Mouse (Mus musculus) MEL (cell line): Measurements from ENCODE around the gene Rps6kc1. TPM values are rescaled to one million over a fixed set of nuclear protein-coding genes. Genes with fewer than 3 reads are reported as not detected.

Experiments
- DNase-seq: peaks from one replicate; pipeline ENCODE4 v3.0.0; 2011; ENCODE audit warnings: low read depth, low spot score
- H3K27ac ChIP-seq: 2 replicates; pipeline ENCODE4 v1.5.1; 2012; ENCODE audit warnings: low read depth, mild to moderate bottlenecking, control low read depth, low read length, moderate library complexity; ENCODE audit not compliant: control insufficient read depth
- H3K27me3 ChIP-seq, 2 experiments: fragments of 150-350 bp in 1 of 2; sonication (generic) in 1 of 2; 2 replicates each; pipeline ENCODE4 v1.6.1; 2012; ENCODE audit warnings: low read length in 2 of 2, mild to moderate bottlenecking in 2 of 2, improper control_type of control experiment in 1 of 2, moderate library complexity in 1 of 2; ENCODE audit not compliant: insufficient read depth in 2 of 2, control insufficient read depth in 1 of 2
- H3K36me3 ChIP-seq, 2 experiments: 2 replicates each; pipeline ENCODE4 v1.6.1; 2012 to 2014; ENCODE audit warnings: low read length in 2 of 2, improper control_type of control experiment in 1 of 2, inconsistent platforms in 1 of 2, mild to moderate bottlenecking in 1 of 2; ENCODE audit not compliant: insufficient read depth in 2 of 2, control insufficient read depth in 1 of 2
- H3K4me1 ChIP-seq, 2 experiments: fragments of 150-350 bp in 1 of 2; sonication (generic) in 1 of 2; 2 replicates each; pipeline ENCODE4 v1.6.1; 2012; ENCODE audit warnings: low read length in 2 of 2, improper control_type of control experiment in 1 of 2, mild to moderate bottlenecking in 1 of 2; ENCODE audit not compliant: insufficient read depth in 2 of 2, control insufficient read depth in 1 of 2
- H3K4me3 ChIP-seq, 2 experiments: fragments of 150-350 bp in 1 of 2; sonication (generic) in 1 of 2; 2 replicates each; pipeline ENCODE4 v1.5.1; 2012; ENCODE audit warnings: low read depth in 2 of 2, low read length in 2 of 2, mild to moderate bottlenecking in 2 of 2, moderate library complexity in 2 of 2, control low read depth in 1 of 2, improper control_type of control experiment in 1 of 2; ENCODE audit not compliant: control insufficient read depth in 1 of 2, insufficient read depth in 1 of 2
- H3K79me2 ChIP-seq: 2 replicates; pipeline ENCODE4 v1.6.1; 2012; ENCODE audit warnings: mild to moderate bottlenecking, low read length, moderate library complexity; ENCODE audit not compliant: control insufficient read depth, poor library complexity, insufficient read depth
- H3K9ac ChIP-seq: 2 replicates; pipeline ENCODE4 v1.6.1; 2012; ENCODE audit warnings: low read depth, mild to moderate bottlenecking, control low read depth, low read length, moderate library complexity; ENCODE audit not compliant: control insufficient read depth, poor library complexity, severe bottlenecking
- H3K9me3 ChIP-seq: fragments of 150-350 bp; sonication (generic); replicated peaks from 2 replicates; pipeline ENCODE4 v1.6.1; 2012; ENCODE audit warnings: mild to moderate bottlenecking, low read length, improper control_type of control experiment, moderate library complexity; ENCODE audit not compliant: insufficient read depth
- BHLHE40 ChIP-seq: IDR thresholded peaks from 2 replicates; pipeline ENCODE4 v1.6.1; 2012; ENCODE audit warnings: low read depth, mild to moderate bottlenecking, inconsistent platforms, low read length, improper control_type of control experiment, borderline replicate concordance
- CHD2 ChIP-seq: IDR thresholded peaks from 2 replicates; pipeline ENCODE4 v1.6.1; 2011; ENCODE audit warnings: low read length, improper control_type of control experiment
- CTCF ChIP-seq, 3 experiments: IDR thresholded peaks in 2 of 3; conservative IDR thresholded peaks in 1 of 3; 2 replicates each; pipeline ENCODE4 v1.5.1; 2011 to 2012; ENCODE audit warnings: low read length in 3 of 3, low read depth in 2 of 3, mild to moderate bottlenecking in 2 of 3, improper control_type of control experiment in 1 of 3, inconsistent platforms in 1 of 3, mixed read lengths in 1 of 3, moderate library complexity in 1 of 3; ENCODE audit not compliant: control insufficient read depth in 1 of 3, insufficient read depth in 1 of 3, poor library complexity in 1 of 3, severe bottlenecking in 1 of 3
- ELF1 ChIP-seq: IDR thresholded peaks from 2 replicates; pipeline ENCODE4 v1.6.1; 2014; ENCODE audit warnings: low read depth, mild to moderate bottlenecking, inconsistent platforms, low read length, improper control_type of control experiment, moderate library complexity
- EP300 ChIP-seq, 2 experiments: IDR thresholded peaks; 2 replicates each; pipeline ENCODE4 v1.6.1; 2011; ENCODE audit warnings: improper control_type of control experiment in 2 of 2, low read length in 2 of 2, low read depth in 1 of 2, mild to moderate bottlenecking in 1 of 2
- GATA1 ChIP-seq: IDR thresholded peaks from 2 replicates; pipeline ENCODE4 v1.6.1; 2011; ENCODE audit warnings: low read depth, low read length, improper control_type of control experiment
- HCFC1 ChIP-seq: IDR thresholded peaks from 2 replicates; pipeline ENCODE4 v1.6.1; 2012; ENCODE audit warnings: low read depth, mild to moderate bottlenecking, inconsistent platforms, low read length, improper control_type of control experiment, moderate library complexity
- KAT2A ChIP-seq: conservative IDR thresholded peaks from 2 replicates; pipeline ENCODE4 v1.6.1; 2012; ENCODE audit warnings: low read depth, low read length, improper control_type of control experiment, inconsistent platforms
- MAZ ChIP-seq: IDR thresholded peaks from 2 replicates; pipeline ENCODE4 v1.6.1; 2012; ENCODE audit warnings: low read depth, mild to moderate bottlenecking, inconsistent platforms, low read length, improper control_type of control experiment
- MEF2A ChIP-seq: IDR thresholded peaks from 2 replicates; pipeline ENCODE4 v1.6.1; 2014; ENCODE audit warnings: low read depth, mild to moderate bottlenecking, inconsistent platforms, low read length, improper control_type of control experiment; ENCODE audit not compliant: poor library complexity, insufficient replicate concordance, severe bottlenecking; ENCODE audit errors: extremely low read depth
- MYB ChIP-seq: IDR thresholded peaks from 2 replicates; pipeline ENCODE4 v1.6.1; 2011; ENCODE audit warnings: mild to moderate bottlenecking, low read depth, low read length, improper control_type of control experiment
- MYC ChIP-seq: IDR thresholded peaks from 2 replicates; pipeline ENCODE4 v1.6.1; 2011; ENCODE audit warnings: low read depth, mild to moderate bottlenecking, low read length, improper control_type of control experiment, moderate library complexity
- NELFE ChIP-seq: IDR thresholded peaks from 2 replicates; pipeline ENCODE4 v1.6.1; 2011; ENCODE audit warnings: low read depth, low read length, improper control_type of control experiment
- NRF1 ChIP-seq: IDR thresholded peaks from 2 replicates; pipeline ENCODE4 v1.6.1; 2014; ENCODE audit warnings: low read depth, mild to moderate bottlenecking, inconsistent platforms, low read length, improper control_type of control experiment, moderate library complexity; ENCODE audit not compliant: poor library complexity, insufficient read depth, severe bottlenecking
- RAD21 ChIP-seq: IDR thresholded peaks from 2 replicates; pipeline ENCODE4 v1.6.1; 2011; ENCODE audit warnings: mild to moderate bottlenecking, low read depth, low read length, improper control_type of control experiment
- SIN3A ChIP-seq: IDR thresholded peaks from 2 replicates; pipeline ENCODE4 v1.6.1; 2012; ENCODE audit warnings: low read length, improper control_type of control experiment, inconsistent platforms
- SMC3 ChIP-seq: IDR thresholded peaks from 2 replicates; pipeline ENCODE4 v1.6.1; 2011; ENCODE audit warnings: low read depth, low read length, improper control_type of control experiment
- TAL1 ChIP-seq: IDR thresholded peaks from 2 replicates; pipeline ENCODE4 v1.6.1; 2012; ENCODE audit warnings: mild to moderate bottlenecking, inconsistent platforms, low read length, moderate library complexity, mixed read lengths
- TCF12 ChIP-seq: IDR thresholded peaks from 2 replicates; pipeline ENCODE4 v1.6.1; 2014; ENCODE audit warnings: low read depth, mild to moderate bottlenecking, inconsistent platforms, low read length, improper control_type of control experiment, moderate library complexity
- UBTF ChIP-seq: IDR thresholded peaks from 2 replicates; pipeline ENCODE4 v1.6.1; 2012; ENCODE audit warnings: low read depth, mild to moderate bottlenecking, inconsistent platforms, low read length, improper control_type of control experiment, moderate library complexity, borderline replicate concordance; ENCODE audit not compliant: insufficient read depth
- USF1 ChIP-seq: IDR thresholded peaks from 2 replicates; pipeline ENCODE4 v1.6.1; 2014; ENCODE audit warnings: low read depth, mild to moderate bottlenecking, inconsistent platforms, low read length, improper control_type of control experiment, moderate library complexity
- USF2 ChIP-seq, 2 experiments: IDR thresholded peaks; 2 replicates each; pipeline ENCODE4 v1.6.1; 2011 to 2012; ENCODE audit warnings: improper control_type of control experiment in 2 of 2, low read length in 2 of 2, borderline replicate concordance in 1 of 2, inconsistent platforms in 1 of 2, low read depth in 1 of 2, mild to moderate bottlenecking in 1 of 2; ENCODE audit not compliant: insufficient read depth in 1 of 2
- ZMIZ1 ChIP-seq: IDR thresholded peaks from 2 replicates; pipeline ENCODE4 v1.6.1; 2012; ENCODE audit warnings: low read depth, mild to moderate bottlenecking, inconsistent platforms, low read length, improper control_type of control experiment, moderate library complexity
- polyA plus RNA-seq, 2 experiments: library from polyadenylated mRNA; stranded (reverse) in 1 of 2; unstranded in 1 of 2; fragments of >175 nt in 1 of 2; fragments of >200 nt in 1 of 2; gene quantifications; 2 replicates each; pipeline versions ENCODE4 v1.2.1 to v1.2.4; 2012; ENCODE audit warnings: low replicate concordance in 2 of 2, low read depth in 1 of 2; ENCODE audit not compliant: insufficient read length in 2 of 2, insufficient read depth in 1 of 2, missing spikeins in 1 of 2
- total RNA-seq: library from RNA; depleted of rRNA; stranded (reverse); fragments of 300-350 nt; gene quantifications from 2 replicates; pipeline ENCODE4 v1.2.3, GENCODE M21; 2012

Rps6kc1 gene
- total and polyA plus RNA-seq, 3 experiments = 26.2 to 26.5 TPM; not detected in 1

DNA sequence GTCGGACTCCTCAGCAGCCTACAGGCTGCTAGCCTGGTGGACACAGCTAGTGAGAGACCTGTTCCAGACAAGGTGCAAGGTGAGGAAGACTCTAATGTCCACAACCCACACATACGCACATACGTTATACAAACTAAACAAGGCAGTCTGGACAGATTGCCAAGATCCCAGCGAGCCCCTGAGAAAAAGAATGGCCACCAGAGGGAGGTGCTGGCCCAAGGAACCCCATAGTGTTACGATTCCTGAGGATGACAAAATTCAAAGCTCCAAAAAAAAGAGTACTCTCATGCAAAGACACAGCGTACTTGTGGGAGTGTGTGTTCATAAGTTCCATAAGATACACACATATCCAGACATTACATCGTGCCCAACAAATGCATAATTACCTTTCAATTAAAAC, 141.8 kb downstream of the Rps6kc1 start:
- no peaks in the 10 kb centered on the region for H3K9me3 ChIP-seq
- H3K27ac ChIP-seq = no peak overlapping the region
- H3K4me1 ChIP-seq = no peaks in the 10 kb centered on the region
- no peak overlapping the region for H3K9ac ChIP-seq
- H3K79me2 ChIP-seq = no peaks in the 10 kb centered on the region
- no peak for DNase-seq
- H3K4me3 ChIP-seq = no peak overlapping the region
- peaks cover 0 to 2% of the 10 kb centered on the region in 2 experiments; a peak in 1 of 4 replicates for H3K36me3 ChIP-seq
- H3K27me3 ChIP-seq = no peaks in the 10 kb centered on the region
- TF ChIP-seq RAD21 = peak; percentile 27
- TF ChIP-seq CTCF (IDR thresholded peaks at IDR 0.05 in 2 of 3, conservative IDR thresholded peaks at IDR 0.05 in 1 of 3; ENCODE audit: control insufficient read depth in 1 of 3, insufficient read depth in 1 of 3, low read depth in 2 of 3, low read length in 3 of 3, poor library complexity in 1 of 3, severe bottlenecking in 1 of 3) = peak in 2 of 3 experiments; percentile 19 to 22; a peak in 1 of 6 replicates
- no peak for TF ChIP-seq KAT2A

DNA sequence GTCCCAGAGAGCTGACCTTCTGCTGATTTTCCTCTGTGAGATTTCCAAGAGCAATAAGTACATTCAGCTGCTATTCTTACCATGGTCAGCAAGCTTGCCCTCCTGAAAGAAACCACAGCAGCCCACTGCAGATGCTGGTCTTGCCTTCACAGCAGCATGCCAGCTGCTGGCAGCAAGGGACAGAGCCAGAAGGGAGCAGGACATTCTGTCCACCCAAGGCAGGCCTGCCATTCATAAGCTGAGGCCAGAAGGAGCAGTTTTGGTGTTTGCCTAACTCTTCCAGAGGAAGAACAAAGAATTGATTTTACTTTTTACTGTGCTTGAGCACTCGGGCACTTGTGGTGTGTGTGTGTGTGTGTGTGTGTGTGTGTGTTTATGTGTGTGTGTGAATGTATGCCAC, 143.3 kb downstream of the Rps6kc1 start:
- no peak overlapping the region for H3K4me3 ChIP-seq
- no peak for TF ChIP-seq SMC3
- no peak for TF ChIP-seq NRF1
- no peak for TF ChIP-seq HCFC1
- TF ChIP-seq BHLHE40 = no peak
- no peak for TF ChIP-seq ZMIZ1
- TF ChIP-seq GATA1 = no peak
- TF ChIP-seq UBTF = no peak
- no peak for TF ChIP-seq EP300 (IDR thresholded peaks at IDR 0.05; ENCODE audit: low read depth in 1 of 2, low read length in 2 of 2)
- TF ChIP-seq RAD21 = no peak
- TF ChIP-seq MAZ = no peak
- TF ChIP-seq ELF1 = no peak
- TF ChIP-seq CHD2 = no peak
- TF ChIP-seq, all 39 proteins: peak for 0
- no peaks in the 10 kb centered on the region for H3K36me3 ChIP-seq
- no peak overlapping the region for H3K27ac ChIP-seq
- H3K9me3 ChIP-seq = no peaks in the 10 kb centered on the region
- no peaks in the 10 kb centered on the region for H3K79me2 ChIP-seq
- H3K9ac ChIP-seq = no peak overlapping the region
- H3K4me1 ChIP-seq = no peaks in the 10 kb centered on the region
- DNase-seq = no peak
- H3K27me3 ChIP-seq = no peaks in the 10 kb centered on the region

DNA sequence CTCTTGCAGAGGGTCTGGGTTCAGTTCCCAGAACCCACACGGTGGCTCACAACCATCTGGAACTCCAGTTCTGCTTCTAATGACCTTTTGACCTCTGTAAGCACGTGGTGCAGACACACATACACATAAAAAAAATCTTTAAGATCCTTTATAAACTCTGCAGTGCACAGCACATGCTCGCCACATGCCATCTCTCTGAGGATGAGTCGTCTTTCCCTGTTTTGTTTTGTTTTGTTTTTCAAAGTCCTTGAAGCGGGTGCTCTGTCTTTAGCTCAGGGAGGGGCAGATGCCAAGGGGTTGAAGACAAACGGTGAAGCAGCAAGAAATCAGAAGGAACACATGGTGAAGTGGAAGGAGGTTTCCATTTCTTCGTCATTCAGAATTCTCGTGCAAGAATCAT, 143.9 kb downstream of the Rps6kc1 start:
- H3K9me3 ChIP-seq = no peaks in the 10 kb centered on the region
- H3K79me2 ChIP-seq = no peaks in the 10 kb centered on the region
- TF ChIP-seq SIN3A (no peak), UBTF (no peak), USF1 (no peak), MYB (no peak), USF2 (IDR thresholded peaks at IDR 0.05; ENCODE audit: borderline replicate concordance in 1 of 2, insufficient read depth in 1 of 2, low read depth in 1 of 2, low read length in 2 of 2) (no peak), TCF12 (no peak), MEF2A (no peak), NELFE (no peak), BHLHE40 (no peak), EP300 (IDR thresholded peaks at IDR 0.05; ENCODE audit: low read depth in 1 of 2, low read length in 2 of 2) (no peak), CHD2 (no peak), TAL1 (no peak), MYC (no peak)
- no peaks in the 10 kb centered on the region for H3K36me3 ChIP-seq
- no peak for DNase-seq
- no peak overlapping the region for H3K27ac ChIP-seq
- H3K4me3 ChIP-seq = no peak overlapping the region
- no peaks in the 10 kb centered on the region for H3K27me3 ChIP-seq
- H3K4me1 ChIP-seq = no peaks in the 10 kb centered on the region
- no peak overlapping the region for H3K9ac ChIP-seq
